Mouse (Mus musculus) embryonic facial prominence, embryonic 12.5 days (tissue): ENCODE data around the gene Pik3r4. TPM values are rescaled to one million over a fixed set of nuclear protein-coding genes. Genes with fewer than 3 reads are reported as not detected.
"Not testable (repeated sequence)": the region's sequence is repeated elsewhere in the genome, so short reads cannot be mapped to it uniquely, and the experiment has no call there.

ENCODE experiments used
- ATAC-seq: fragments of 200-750 bp; cut with Nextera tagmentation; 2 replicates; pipeline ENCODE4 v1.8.0; 2017; ENCODE audit not compliant: insufficient number of reproducible peaks, insufficient read depth, low FRiP score, low TSS enrichment
- H3K27ac ChIP-seq: fragments of 300-500 bp; sonication (generic); 2 replicates; pipeline ENCODE4 v1.5.1; 2016; ENCODE audit warnings: mild to moderate bottlenecking
- H3K27me3 ChIP-seq: fragments of 300-500 bp; sonication (generic); 2 replicates; pipeline ENCODE4 v1.6.1; 2016; ENCODE audit warnings: mild to moderate bottlenecking, moderate library complexity
- H3K36me3 ChIP-seq: fragments of 300-500 bp; sonication (generic); 2 replicates; pipeline ENCODE4 v1.6.1; 2016; ENCODE audit warnings: mild to moderate bottlenecking
- H3K4me1 ChIP-seq: fragments of 300-500 bp; sonication (generic); 2 replicates; pipeline ENCODE4 v1.6.1; 2016
- H3K4me2 ChIP-seq: fragments of 300-500 bp; sonication (generic); replicated peaks from 2 replicates; pipeline ENCODE4 v1.6.1; 2016; ENCODE audit warnings: mild to moderate bottlenecking, moderate library complexity
- H3K4me3 ChIP-seq: fragments of 300-500 bp; sonication (generic); 2 replicates; pipeline ENCODE4 v1.5.1; 2016; ENCODE audit warnings: mild to moderate bottlenecking
- H3K9ac ChIP-seq: fragments of 300-500 bp; sonication (generic); 2 replicates; pipeline ENCODE4 v1.6.1; 2016; ENCODE audit warnings: mild to moderate bottlenecking, moderate library complexity
- H3K9me3 ChIP-seq: fragments of 300-500 bp; sonication (generic); 2 replicates; pipeline ENCODE4 v1.6.1; 2016; ENCODE audit warnings: mild to moderate bottlenecking, moderate library complexity
- WGBS: fragments of 180-500 bp; shearing (Covaris S2); methylation state at CpG from one replicate; pipeline ENCODE4 v1.1.7; 2016; 5-methylcytosine and 5-hydroxymethylcytosine counted together
- polyA plus RNA-seq: library from polyadenylated mRNA; unstranded; fragments of >200 nt; fragmentation: Nextera tagmentation; extraction: Ambion mirVana; gene quantifications from 2 replicates; pipeline ENCODE4 v1.2.1, GENCODE M21; 2016

Gene Pik3r4
- polyA plus RNA-seq, result 28.1 and 32.2 TPM in 2 replicates

- Histone ChIP-seq H3K36me3 (peaks cover 21% of the 10 kb centered on the region), H3K4me1 (peaks cover 4% of the 10 kb centered on the region; the same call in 1 of the 2 replicates), H3K9ac (peak within 1 kb of the TSS; percentile 77), H3K27ac (0 out of 2 replicates have a peak within 1 kb of the TSS, but pooled peaks have one; percentile 26), H3K27me3 (no peaks in the 10 kb centered on the region), H3K4me2 (peak within 1 kb of the TSS; percentile 86), H3K9me3 (no peaks in the 10 kb centered on the region), H3K4me3 (peak within 1 kb of the TSS; percentile 82)
- WGBS, result 6% methylated on average over 37 of the region's 37 CpGs
- ATAC-seq, result peak; percentile 85
These were observed at the start of gene Pik3r4 for GRCm38 (mm10) chr9:105642460-105643371. Gene Pik3r4, plus strand, starts transcription at chr9:105642978.

- 87% methylated on average over 4 of the region's 4 CpGs for WGBS
- Histone ChIP-seq H3K36me3 (no peaks in the 10 kb centered on the region), H3K4me1 (no peaks in the 10 kb centered on the region), H3K9ac (no peak overlapping the region), H3K4me3 (no peak overlapping the region), H3K27me3 (no peaks in the 10 kb centered on the region), H3K27ac (no peak overlapping the region), H3K4me2 (no peak overlapping the region), H3K9me3 (no peaks in the 10 kb centered on the region)
- ATAC-seq, result no peak
These were observed 43.9 kb upstream of the Pik3r4 start for GRCm38 (mm10) chr9:105598906-105599305.

- no peak for ATAC-seq
- no peak overlapping the region for H3K4me3 ChIP-seq
- H3K9me3 ChIP-seq, result 0 out of 2 replicates have a peak, but pooled peaks cover 3% of the 10 kb centered on the region
- no peak overlapping the region for H3K9ac ChIP-seq
- H3K27me3 ChIP-seq, result no peaks in the 10 kb centered on the region
- 90% methylated on average over 15 of the region's 15 CpGs for WGBS
- no peak overlapping the region for H3K4me2 ChIP-seq
- H3K4me1 ChIP-seq, result no peaks in the 10 kb centered on the region
- H3K36me3 ChIP-seq, result no peaks in the 10 kb centered on the region
- no peak overlapping the region for H3K27ac ChIP-seq
These were observed 30.6 kb upstream of the Pik3r4 start for GRCm38 (mm10) chr9:105611980-105612771.

DNA sequence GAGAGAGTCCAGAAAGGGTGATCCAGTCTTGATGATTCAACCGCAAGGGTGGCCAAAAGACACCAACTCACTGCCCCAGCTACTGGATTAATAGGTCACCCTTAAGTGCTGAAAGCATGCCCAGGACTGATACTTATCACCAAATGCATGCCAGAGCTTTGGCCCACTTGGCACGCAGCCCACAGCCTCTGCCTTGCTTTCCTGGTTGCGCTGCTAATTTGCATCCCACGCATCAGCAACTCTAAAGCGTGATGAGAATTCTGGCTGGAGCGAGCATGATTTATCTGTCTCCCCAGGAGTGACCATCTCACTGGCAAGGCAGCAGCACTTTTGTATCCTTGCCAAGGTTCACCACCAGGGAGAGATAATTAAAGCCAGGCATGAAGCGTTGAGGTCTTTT lies 29.9 kb upstream of the Pik3r4 start:
- Histone ChIP-seq H3K4me2 (no peak overlapping the region), H3K4me3 (no peak overlapping the region), H3K36me3 (no peaks in the 10 kb centered on the region), H3K4me1 (no peaks in the 10 kb centered on the region), H3K27me3 (no peaks in the 10 kb centered on the region), H3K9ac (no peak overlapping the region), H3K9me3 (0 out of 2 replicates have a peak, but pooled peaks cover 3% of the 10 kb centered on the region), H3K27ac (no peak overlapping the region)
- WGBS, result 83% methylated on average over 7 of the region's 7 CpGs
- ATAC-seq, result no peak

DNA sequence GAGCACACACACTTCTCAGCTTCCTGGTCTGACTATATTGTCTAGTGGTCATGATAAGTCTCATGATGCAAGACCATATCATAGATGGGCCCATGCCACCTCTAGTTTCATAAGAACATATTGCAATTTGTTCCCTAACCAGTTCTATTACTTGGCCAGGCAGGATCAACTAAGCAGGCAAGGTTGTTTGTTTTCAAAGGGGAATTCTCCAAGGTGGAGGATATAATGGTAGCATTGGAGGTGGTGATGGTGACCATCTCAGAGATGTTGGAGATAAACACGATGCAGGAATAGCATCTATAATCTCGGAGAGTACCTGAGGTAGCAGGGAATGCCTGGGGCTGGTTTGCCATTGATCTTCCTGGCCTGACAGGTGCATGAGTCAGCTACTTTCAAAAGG lies 26.8 kb upstream of the Pik3r4 start:
- Histone ChIP-seq H3K4me2 (no peak overlapping the region), H3K4me1 (no peaks in the 10 kb centered on the region), H3K4me3 (no peak overlapping the region), H3K9ac (no peak overlapping the region), H3K27me3 (no peaks in the 10 kb centered on the region), H3K36me3 (no peaks in the 10 kb centered on the region), H3K9me3 (0 out of 2 replicates have a peak, but pooled peaks cover 3% of the 10 kb centered on the region), H3K27ac (no peak overlapping the region)
- 79% methylated on average over 2 of the region's 2 CpGs for WGBS
- ATAC-seq, result no peak

- ATAC-seq, H3K9ac ChIP-seq, H3K36me3 ChIP-seq, H3K9me3 ChIP-seq, H3K27ac ChIP-seq, H3K27me3 ChIP-seq, H3K4me3 ChIP-seq, H3K4me2 ChIP-seq, H3K4me1 ChIP-seq: not testable (repeated sequence)
These were observed 25.5 kb upstream of the Pik3r4 start for GRCm38 (mm10) chr9:105617274-105617673.

DNA sequence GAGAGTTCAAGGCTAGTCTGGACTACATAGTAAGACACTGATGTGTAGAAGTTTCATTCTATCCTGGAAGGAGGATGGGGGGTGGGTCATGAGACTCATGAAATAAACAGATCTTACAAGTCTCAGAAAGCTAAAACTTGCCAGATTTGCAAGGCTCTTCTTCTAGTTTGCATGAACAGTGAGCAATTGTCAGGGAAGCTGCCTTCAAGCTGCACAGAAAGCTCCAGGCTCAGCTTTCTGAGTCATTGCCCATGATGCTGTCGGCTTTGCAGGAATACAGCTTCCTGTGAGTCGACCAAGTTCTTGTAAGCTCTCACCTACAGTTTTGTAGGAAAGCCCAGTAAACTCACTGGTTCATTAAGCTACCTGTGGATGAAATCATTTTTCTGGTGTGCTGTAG lies 8.8 kb upstream of the Pik3r4 start:
- Histone ChIP-seq H3K27ac (no peak overlapping the region), H3K4me3 (no peak overlapping the region), H3K9me3 (no peaks in the 10 kb centered on the region), H3K4me1 (no peaks in the 10 kb centered on the region), H3K4me2 (no peak overlapping the region), H3K9ac (no peak overlapping the region), H3K36me3 (no peaks in the 10 kb centered on the region), H3K27me3 (no peaks in the 10 kb centered on the region)
- no peak for ATAC-seq
- WGBS, result 81% methylated on average over 2 of the region's 2 CpGs

GRCm38 (mm10) chr9:105641377-105641776 lies 1.4 kb upstream of the Pik3r4 start:
- not testable (repeated sequence) for H3K4me2 ChIP-seq, ATAC-seq, H3K9ac ChIP-seq, H3K4me3 ChIP-seq, H3K4me1 ChIP-seq, H3K9me3 ChIP-seq, H3K27ac ChIP-seq, H3K27me3 ChIP-seq
- peaks cover 19% of the 10 kb centered on the region for H3K36me3 ChIP-seq
- 73% methylated on average over 6 of the region's 6 CpGs for WGBS

GRCm38 (mm10) chr9:105656189-105656588 lies 13.4 kb downstream of the Pik3r4 start:
- Histone ChIP-seq H3K4me1 (no peaks in the 10 kb centered on the region), H3K9me3 (no peaks in the 10 kb centered on the region), H3K27ac (no peak overlapping the region), H3K36me3 (peaks cover 42% of the 10 kb centered on the region), H3K4me3 (no peak overlapping the region), H3K4me2 (no peak overlapping the region), H3K27me3 (no peaks in the 10 kb centered on the region), H3K9ac (no peak overlapping the region)
- ATAC-seq, result no peak
- 81% methylated on average over 2 of the region's 2 CpGs for WGBS

GRCm38 (mm10) chr9:105658216-105658615 lies 15.4 kb downstream of the Pik3r4 start:
- no peak overlapping the region for H3K27ac ChIP-seq
- H3K36me3 ChIP-seq, result peaks cover 45% of the 10 kb centered on the region
- H3K4me2 ChIP-seq, result no peak overlapping the region
- no peak for ATAC-seq
- H3K9ac ChIP-seq, result no peak overlapping the region
- no peaks in the 10 kb centered on the region for H3K27me3 ChIP-seq
- H3K9me3 ChIP-seq, result no peaks in the 10 kb centered on the region
- H3K4me1 ChIP-seq, result no peaks in the 10 kb centered on the region
- no peak overlapping the region for H3K4me3 ChIP-seq
- WGBS, result 96% methylated on average over 12 of the region's 12 CpGs

DNA sequence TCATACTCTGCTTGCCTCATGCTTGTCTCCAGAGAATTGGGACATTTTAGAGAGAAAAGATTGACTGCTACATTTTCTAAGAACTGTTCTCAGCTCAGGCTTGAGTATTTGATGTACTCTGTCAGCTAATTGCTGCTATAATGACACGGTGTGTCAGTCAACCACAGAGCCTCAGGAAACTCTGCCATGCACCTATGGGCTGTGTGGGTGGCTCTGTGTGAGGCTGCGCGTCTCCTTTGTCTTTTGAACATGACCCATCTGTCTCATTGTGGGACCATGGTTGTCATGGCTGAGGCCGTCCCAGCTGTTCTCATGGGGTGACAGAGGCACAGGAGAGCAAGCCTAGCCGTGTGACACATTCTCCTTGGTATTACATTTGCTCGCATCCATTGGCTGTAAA lies 17.1 kb downstream of the Pik3r4 start:
- 88% methylated on average over 6 of the region's 6 CpGs for WGBS
- no peak for ATAC-seq
- H3K9ac ChIP-seq, result no peak overlapping the region
- no peak overlapping the region for H3K27ac ChIP-seq
- H3K9me3 ChIP-seq, result no peaks in the 10 kb centered on the region
- H3K36me3 ChIP-seq, result peaks cover 43% of the 10 kb centered on the region
- H3K27me3 ChIP-seq, result no peaks in the 10 kb centered on the region
- H3K4me2 ChIP-seq, result no peak overlapping the region
- H3K4me1 ChIP-seq, result no peaks in the 10 kb centered on the region
- H3K4me3 ChIP-seq, result no peak overlapping the region

DNA sequence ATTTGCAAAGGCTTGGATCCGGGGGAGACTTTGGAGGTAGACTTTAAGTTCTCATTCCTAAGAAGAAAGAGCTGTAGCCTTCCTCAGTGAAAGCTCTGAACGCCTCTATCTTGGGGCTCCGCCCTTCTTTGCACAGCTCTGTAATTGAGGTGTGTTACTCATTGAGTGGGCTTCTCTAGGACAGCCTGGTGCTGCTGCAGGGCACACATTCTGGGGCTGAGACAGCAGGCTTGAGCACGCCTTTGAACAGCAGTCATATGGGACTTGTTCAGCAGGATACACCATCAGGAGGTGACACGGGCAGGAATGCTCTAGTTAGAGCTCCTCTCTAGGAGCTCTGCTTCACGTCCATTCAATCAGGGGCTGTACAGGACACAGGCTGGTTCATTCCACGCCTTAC lies 22.5 kb downstream of the Pik3r4 start:
- WGBS, result 80% methylated on average over 7 of the region's 7 CpGs
- Histone ChIP-seq H3K4me1 (no peaks in the 10 kb centered on the region), H3K36me3 (peaks cover 67% of the 10 kb centered on the region), H3K9ac (no peak overlapping the region), H3K27me3 (no peaks in the 10 kb centered on the region), H3K27ac (no peak overlapping the region), H3K9me3 (no peaks in the 10 kb centered on the region), H3K4me2 (no peak overlapping the region), H3K4me3 (no peak overlapping the region)
- ATAC-seq, result no peak
